Mouse (Mus musculus) cerebellum, postnatal 14 days (tissue): ENCODE results near the gene Resf1.
"Not testable (repeated sequence)": the region's sequence is repeated elsewhere in the genome, so short reads cannot be mapped to it uniquely, and the experiment has no call there.

Source experiments
- DNase-seq, 2 experiments: peaks; one replicate each; pipeline ENCODE4 v3.0.0; 2021; ENCODE audit warnings: mixed read lengths in 2 of 2

Resf1 gene

DNA sequence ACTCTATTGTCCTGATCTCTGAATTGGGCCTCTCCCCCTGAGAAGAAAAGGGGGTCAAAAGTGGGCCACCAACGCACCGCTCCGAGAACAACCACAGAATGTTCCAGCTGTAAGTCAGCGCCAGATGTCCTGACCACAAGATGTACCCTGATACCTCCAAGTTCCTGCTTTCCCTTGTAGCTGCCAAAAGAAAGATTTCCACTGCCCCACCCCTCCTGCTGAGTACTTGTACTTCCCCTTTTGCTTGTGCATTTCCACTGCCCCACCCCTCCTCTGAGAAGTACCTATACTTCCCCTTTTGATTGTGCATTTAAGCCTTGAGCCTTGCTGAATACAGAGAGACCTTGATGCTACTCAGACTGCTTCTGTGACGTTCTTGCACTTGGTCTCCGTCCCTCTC lies 39.0 kb downstream of the Resf1 start:
- not testable (repeated sequence) for DNase-seq

DNA sequence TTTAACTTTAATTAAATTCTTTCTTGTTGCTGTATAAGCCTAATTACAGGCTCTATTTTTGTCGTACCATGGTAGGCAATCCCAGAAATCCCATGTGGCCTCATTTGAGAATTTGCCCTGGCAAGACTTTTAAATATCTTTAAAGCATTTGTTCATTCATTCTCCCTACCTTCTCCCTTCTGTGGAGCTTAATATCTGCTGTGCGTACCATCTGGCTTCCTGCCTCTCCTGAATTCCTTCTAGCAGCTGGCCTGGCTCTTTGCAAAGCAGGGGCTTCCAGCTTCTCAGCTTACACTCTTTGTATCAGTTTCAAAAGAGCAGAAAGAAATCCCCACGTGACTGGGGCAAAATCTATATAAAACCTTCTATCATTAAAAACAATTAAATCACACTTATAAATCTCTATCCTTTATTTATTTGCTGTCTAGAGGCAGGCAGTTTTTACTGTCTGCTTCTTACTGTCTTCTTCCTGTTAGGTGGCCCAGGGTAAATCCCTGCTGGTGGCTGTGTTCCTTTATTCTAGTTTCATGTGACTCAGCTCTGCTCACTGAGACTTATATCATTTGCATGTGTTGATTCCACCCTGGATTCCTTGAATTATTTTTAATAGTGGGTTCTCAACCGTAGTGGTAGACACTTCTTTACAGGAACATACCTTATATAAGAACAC lies 45.7 kb downstream of the Resf1 start:
- peak in 1 of 2 experiments; percentile 6 for DNase-seq

DNA sequence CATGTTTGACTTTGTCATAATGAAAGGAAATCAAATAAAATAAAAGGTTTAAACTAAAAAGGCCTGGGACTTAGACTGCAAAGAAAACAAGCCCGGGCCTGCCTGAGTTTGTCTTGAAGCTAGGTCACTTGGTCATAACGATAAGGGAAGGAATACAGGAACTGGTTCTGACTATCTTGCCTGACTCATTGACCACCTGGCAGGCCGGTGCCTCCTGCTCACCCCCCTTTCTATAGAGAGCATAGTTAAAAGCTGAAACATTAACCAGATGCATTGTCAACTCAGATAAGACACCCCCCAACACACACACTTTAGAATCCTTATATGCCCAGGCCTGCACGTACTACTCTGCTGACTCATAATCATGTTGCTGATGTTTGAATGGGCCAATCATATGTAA lies 46.6 kb downstream of the Resf1 start:
- not testable (repeated sequence) for DNase-seq

DNA sequence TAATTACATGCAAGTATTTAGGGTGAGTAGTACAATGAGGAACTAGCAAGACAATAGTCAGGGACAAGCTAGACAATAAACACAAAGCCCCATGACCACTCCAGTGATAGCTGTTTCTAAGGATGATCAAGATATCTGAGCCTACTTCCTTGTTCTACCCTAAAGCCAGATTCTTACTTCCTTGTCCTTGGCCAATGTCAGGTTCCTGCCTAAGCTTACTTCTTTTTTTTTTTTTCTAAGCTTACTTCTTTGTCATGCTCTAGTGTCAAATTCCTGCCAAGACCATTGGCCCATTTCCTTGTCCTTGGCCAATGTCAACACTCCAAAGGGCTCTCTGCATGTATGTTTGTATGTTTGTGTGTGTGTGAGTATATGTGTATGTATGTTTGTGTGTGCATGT lies 47.9 kb downstream of the Resf1 start:
- DNase-seq = no peak

DNA sequence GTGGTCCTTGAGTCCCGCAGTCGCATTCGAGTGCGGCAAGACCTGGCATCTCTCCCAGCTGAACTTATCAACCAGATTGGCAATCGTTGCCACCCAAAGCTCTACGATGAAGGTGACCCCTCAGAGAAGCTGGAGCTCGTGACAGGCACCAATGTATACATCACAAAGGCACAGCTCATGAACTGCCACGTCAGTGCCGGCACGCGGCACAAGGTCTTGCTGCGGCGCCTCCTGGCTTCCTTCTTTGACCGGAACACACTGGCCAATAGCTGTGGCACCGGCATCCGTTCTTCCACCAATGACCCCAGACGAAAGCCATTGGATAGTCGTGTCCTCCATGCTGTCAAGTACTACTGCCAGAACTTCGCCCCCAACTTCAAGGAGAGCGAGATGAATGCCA lies 53.3 kb downstream of the Resf1 start:
- not testable (repeated sequence) for DNase-seq

DNA sequence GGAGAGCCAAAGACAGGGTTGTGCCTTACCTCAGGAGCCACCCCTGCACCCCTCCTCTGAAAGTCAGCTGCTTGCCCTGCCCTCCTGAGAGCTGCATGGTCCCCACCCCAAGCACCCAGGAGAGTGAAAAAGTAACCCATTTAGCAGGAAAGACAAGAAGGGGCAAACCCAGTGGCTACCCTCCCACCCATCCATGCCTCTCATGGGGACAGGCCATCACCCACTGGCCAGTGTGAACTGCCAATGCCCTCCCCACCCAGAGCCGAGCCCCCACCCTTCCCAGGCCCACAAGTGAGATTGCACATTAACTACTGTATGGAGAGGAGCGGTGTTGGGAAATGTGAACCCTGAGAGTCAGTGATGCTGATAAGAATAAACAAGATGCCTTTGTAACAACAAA lies 56.8 kb downstream of the Resf1 start:
- not testable (repeated sequence) for DNase-seq

DNA sequence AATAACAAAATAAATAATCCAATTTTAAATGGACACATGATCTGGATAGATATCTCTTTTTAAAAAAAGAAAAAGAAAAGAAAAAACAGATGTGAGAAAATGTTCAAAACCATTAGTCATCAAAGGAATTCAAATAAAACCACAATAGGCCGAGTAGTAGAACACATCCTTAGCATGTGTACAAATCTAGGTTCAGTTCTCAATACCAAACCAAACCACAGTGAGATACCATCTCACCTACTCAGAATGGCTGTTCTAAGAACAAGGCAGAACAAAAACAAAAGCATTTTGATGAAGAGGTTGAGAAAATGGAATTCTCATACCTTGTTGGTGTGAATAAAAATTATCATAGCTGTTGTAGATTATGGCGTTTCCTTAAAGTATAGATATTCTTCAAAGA lies 57.2 kb downstream of the Resf1 start:
- DNase-seq = no peak

DNA sequence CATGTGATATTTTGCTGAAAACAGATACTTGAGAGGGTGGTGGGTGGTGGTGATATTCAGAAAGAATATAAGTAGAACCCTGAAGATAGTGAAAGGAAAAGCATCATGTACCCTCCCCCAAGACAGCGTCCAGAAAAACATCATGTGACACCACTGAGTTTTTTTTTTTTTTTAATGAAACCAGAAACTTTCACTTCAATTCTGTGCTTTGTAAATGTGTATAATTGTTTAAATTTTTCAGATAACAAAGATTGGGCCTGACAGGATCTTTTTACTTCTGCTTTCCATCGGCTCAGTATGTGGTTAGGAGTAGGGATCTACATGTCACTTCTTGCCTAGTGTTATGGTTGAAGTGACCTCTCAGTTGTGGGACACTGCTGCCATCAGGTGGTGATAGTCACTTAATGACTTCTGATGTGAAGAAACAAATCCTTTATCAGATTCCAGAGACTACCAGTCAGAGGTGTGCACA lies 65.8 kb downstream of the Resf1 start:
- DNase-seq = peak; percentile 72 to 77

DNA sequence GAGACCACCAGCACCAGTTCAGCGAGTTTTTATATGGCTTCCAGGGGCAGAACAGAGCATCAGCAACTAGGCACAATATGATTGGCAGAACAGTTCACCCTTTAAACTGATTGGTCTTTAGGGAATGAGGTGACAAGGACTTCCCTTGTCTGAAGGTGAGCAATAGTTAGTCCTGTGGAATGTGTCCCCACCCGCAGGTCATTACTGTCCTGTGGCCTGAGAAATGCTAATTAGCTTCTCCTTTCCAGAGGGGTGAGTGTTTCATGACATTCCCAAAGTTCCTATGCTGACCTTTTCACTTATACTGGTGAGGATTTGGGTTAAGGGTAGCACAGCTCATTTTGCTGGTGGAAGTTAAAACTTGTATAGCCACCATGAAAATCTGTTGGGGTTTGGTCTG lies 74.3 kb downstream of the Resf1 start:
- DNase-seq = no peak
